Mouse (Mus musculus): ENCODE results near the gene Gba.

- TF ChIP-seq CTCF (IDR thresholded peaks at IDR 0.05; ENCODE audit: control insufficient read depth, insufficient read depth, insufficient read length) (no peak), USF1 (IDR thresholded peaks at IDR 0.05; ENCODE audit: low read depth) (no peak), MYOD1 (IDR thresholded peaks at IDR 0.05; ENCODE audit: control insufficient read depth, insufficient read length, low read depth) (no peak), FOSL1 (IDR thresholded peaks at IDR 0.05; ENCODE audit: insufficient read depth, low read length, poor library complexity, severe bottlenecking) (no peak), MAX (IDR thresholded peaks at IDR 0.05) (no peak), CEBPB (IDR thresholded peaks at IDR 0.05; ENCODE audit: low read depth) (no peak)
These were observed 27.2 kb upstream of the Gba start for GRCm38 (mm10) chr3:89175544-89175943.
